Comparison of ENCODE assay signal across 8 mouse cellular contexts in the genomic region with DNA sequence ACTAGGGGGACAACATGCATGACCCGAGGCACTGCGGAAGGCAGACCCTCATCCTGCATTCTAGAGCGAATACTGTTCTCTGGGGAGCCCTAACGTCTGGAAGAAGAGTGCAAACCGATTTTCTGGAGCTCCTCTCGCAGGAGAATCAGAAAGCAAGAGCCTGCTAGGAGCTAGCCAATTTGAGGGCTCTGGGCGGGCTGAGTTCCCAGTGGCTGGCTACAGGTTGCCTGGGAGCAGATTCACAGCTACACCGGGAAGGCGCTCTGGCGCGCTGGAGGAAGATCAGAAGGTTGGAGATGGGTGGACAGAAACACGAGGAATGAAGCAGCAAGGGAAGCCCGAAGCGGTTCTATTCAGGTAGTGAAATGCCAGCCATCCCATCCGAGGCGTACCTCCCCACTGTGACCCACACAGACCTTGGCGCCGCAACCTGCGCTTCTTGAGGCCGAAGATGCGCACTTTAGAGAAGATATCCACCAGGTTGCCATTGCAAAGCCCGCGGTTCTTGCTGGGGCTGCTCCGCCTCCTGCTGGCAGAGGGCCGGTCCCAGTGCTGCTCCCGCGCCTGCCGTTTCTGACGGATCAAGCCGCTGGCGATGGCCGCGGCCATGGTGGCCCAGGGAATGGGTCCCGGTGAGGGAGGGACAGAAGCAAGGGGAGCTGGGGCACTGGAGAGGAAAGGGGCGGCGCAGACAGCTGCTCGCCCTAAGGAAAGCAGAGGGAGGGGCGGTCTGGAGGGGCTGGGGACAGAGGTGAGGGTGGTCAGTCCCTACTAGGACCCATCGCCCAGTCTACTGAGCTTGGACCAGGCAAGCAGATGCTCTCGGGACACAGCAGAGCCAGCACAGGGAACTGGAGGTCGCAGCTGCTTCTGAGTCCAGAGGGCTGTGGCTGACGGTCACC.
DNase-seq lines count a peak whose midpoint lies in the region; ATAC-seq and TF ChIP-seq lines count a peak whose summit lies in the region.

No protein-coding gene starts in this region.

- H3K4me1 ChIP-seq in ES-Bruce4 (ENCODE audit: control insufficient read depth, insufficient read depth, low read length), result no peaks in the 10 kb centered on the region
- no peaks in the 10 kb centered on the region for H3K4me1 ChIP-seq in heart, postnatal 0 days (ENCODE audit: control insufficient read depth, insufficient read depth)
- H3K4me1 ChIP-seq in midbrain, embryonic 16.5 days (ENCODE audit: control insufficient read depth, insufficient read depth, low read length), result peaks cover 5% of the 10 kb centered on the region

- H3K27me3 ChIP-seq in ES-Bruce4 (ENCODE audit: control insufficient read depth, insufficient read depth, low read length, poor library complexity, severe bottlenecking), result peaks cover 2% of the 10 kb centered on the region; the same call in 1 of the 2 replicates
- peaks cover 24% of the 10 kb centered on the region for H3K27me3 ChIP-seq in heart, postnatal 0 days (ENCODE audit: control insufficient read depth, insufficient read depth, low read length)
- no peaks in the 10 kb centered on the region for H3K27me3 ChIP-seq in midbrain, embryonic 16.5 days (ENCODE audit: control insufficient read depth, insufficient read depth, low read depth, low read length)

- no peaks in the 10 kb centered on the region for H3K36me3 ChIP-seq in ES-Bruce4 (ENCODE audit: control insufficient read depth, insufficient read depth, low read length, poor library complexity, severe bottlenecking)
- H3K36me3 ChIP-seq in heart, postnatal 0 days (replicated peaks; ENCODE audit: control insufficient read depth, insufficient read depth, low read length), result no peaks in the 10 kb centered on the region
- no peaks in the 10 kb centered on the region for H3K36me3 ChIP-seq in midbrain, embryonic 16.5 days (ENCODE audit: control insufficient read depth, insufficient read depth, low read length)

- no peak overlapping the region for H3K27ac ChIP-seq in ES-Bruce4 (ENCODE audit: insufficient read depth, low read length)
- H3K27ac ChIP-seq in heart, postnatal 0 days (ENCODE audit: low read depth), result no peak overlapping the region
- peak overlapping the region; percentile 85 for H3K27ac ChIP-seq in midbrain, embryonic 16.5 days (ENCODE audit: low read length)

- peaks cover 5% of the 10 kb centered on the region for H3K9me3 ChIP-seq in ES-Bruce4 (replicated peaks; ENCODE audit: control insufficient read depth, insufficient read depth, low read length, poor library complexity, severe bottlenecking)
- H3K9me3 ChIP-seq in heart, postnatal 0 days (replicated peaks; ENCODE audit: control insufficient read depth, low read length), result no peaks in the 10 kb centered on the region
- no peaks in the 10 kb centered on the region for H3K9me3 ChIP-seq in midbrain, embryonic 16.5 days (replicated peaks; ENCODE audit: control insufficient read depth, low read length, poor library complexity, severe bottlenecking)

- peak overlapping the region; percentile 30 for H3K4me2 ChIP-seq in heart, postnatal 0 days (ENCODE audit: low read depth, low read length)
- peak overlapping the region; percentile 91 for H3K4me2 ChIP-seq in midbrain, embryonic 16.5 days (ENCODE audit: low read length)

- TF ChIP-seq POLR2A in ES-Bruce4 (IDR thresholded peaks at IDR 0.05; ENCODE audit: insufficient read depth, low read length), result no peak

- TF ChIP-seq EP300 in ES-Bruce4 (IDR thresholded peaks at IDR 0.05; ENCODE audit: insufficient read depth, low read depth, low read length), result no peak
- no peak for TF ChIP-seq EP300 in heart, postnatal 0 days (IDR thresholded peaks at IDR 0.05; ENCODE audit: low read depth)

- peak overlapping the region; percentile 2; the same call in 1 of the 2 replicates for H3K9ac ChIP-seq in ES-Bruce4 (ENCODE audit: low read depth, poor library complexity, severe bottlenecking)
- H3K9ac ChIP-seq in heart, postnatal 0 days (replicated peaks; ENCODE audit: low read depth, low read length), result no peak overlapping the region
- H3K9ac ChIP-seq in midbrain, embryonic 16.5 days (ENCODE audit: low read depth, low read length), result peak overlapping the region; percentile 88

- 2% methylated on average over 42 of the region's 42 CpGs for WGBS in heart, postnatal 0 days
- WGBS in midbrain, embryonic 16.5 days, result 1% methylated on average over 42 of the region's 42 CpGs

- 0 out of 2 replicates have a peak, but pooled peaks have one; percentile 11 for ATAC-seq in heart, postnatal 0 days (ENCODE audit: insufficient read depth, low read depth)
- ATAC-seq in midbrain, embryonic 16.5 days, result peak; percentile 89
- no peak for ATAC-seq in erythroid progenitor cell, adult 5-6 weeks (replicated peaks; ENCODE audit: low FRiP score, poor library complexity, severe bottlenecking)

- peak; percentile 21 for TF ChIP-seq CTCF in ES-Bruce4 (IDR thresholded peaks at IDR 0.05; ENCODE audit: low read depth, low read length)
- TF ChIP-seq CTCF in heart, postnatal 0 days (IDR thresholded peaks at IDR 0.05; ENCODE audit: low read depth), result no peak

- peak; percentile 45 for DNase-seq in R1 (ENCODE audit: low read depth, low spot score)
- peak; percentile 64 for DNase-seq in embryo, embryonic 9.5 days (ENCODE audit: extremely low spot score)
- no peak for DNase-seq in heart, postnatal 0 days (ENCODE audit: low spot score)
- peak; percentile 58 to 75 for DNase-seq in layer of hippocampus, postnatal 10 days (ENCODE audit: low spot score in 2 of 2)
- peak; percentile 18 for DNase-seq in testis, postnatal 14 days (ENCODE audit: low spot score)

- H3K4me3 ChIP-seq in ES-Bruce4 (ENCODE audit: low read depth, low read length), result peak overlapping the region; percentile 64
- 0 out of 2 replicates have a peak overlapping the region, but pooled peaks have one; percentile 0 for H3K4me3 ChIP-seq in heart, postnatal 0 days (ENCODE audit: low read depth, low read length)
- peak overlapping the region; percentile 75 for H3K4me3 ChIP-seq in midbrain, embryonic 16.5 days (ENCODE audit: low read depth, low read length)

Comparison
In these comparisons a context has a peak if more than half of its experiments do, and no peak if none do; other contexts are left out.
1. H3K4me3 ChIP-seq: peak in every context shown above with its lines; median percentile 75 in midbrain, embryonic 16.5 days; 64 in ES-Bruce4; 0 in heart, postnatal 0 days.